Mouse (Mus musculus) MEL (cell line): ENCODE measurements around the gene Naga.

Experiments
- CHD1 ChIP-seq: IDR thresholded peaks from 2 replicates; pipeline ENCODE4 v1.6.1; 2012; ENCODE audit warnings: low read depth, mild to moderate bottlenecking, inconsistent platforms, low read length, improper control_type of control experiment
- CTCF ChIP-seq, 3 experiments: IDR thresholded peaks in 2 of 3; conservative IDR thresholded peaks in 1 of 3; 2 replicates each; pipeline ENCODE4 v1.5.1; 2011 to 2012; ENCODE audit warnings: low read length in 3 of 3, low read depth in 2 of 3, mild to moderate bottlenecking in 2 of 3, improper control_type of control experiment in 1 of 3, inconsistent platforms in 1 of 3, mixed read lengths in 1 of 3, moderate library complexity in 1 of 3; ENCODE audit not compliant: control insufficient read depth in 1 of 3, insufficient read depth in 1 of 3, poor library complexity in 1 of 3, severe bottlenecking in 1 of 3
- E2F4 ChIP-seq: IDR thresholded peaks from 2 replicates; pipeline ENCODE4 v1.6.1; 2011; ENCODE audit warnings: low read depth, low read length, improper control_type of control experiment, borderline replicate concordance
- EP300 ChIP-seq, 2 experiments: IDR thresholded peaks; 2 replicates each; pipeline ENCODE4 v1.6.1; 2011; ENCODE audit warnings: improper control_type of control experiment in 2 of 2, low read length in 2 of 2, low read depth in 1 of 2, mild to moderate bottlenecking in 1 of 2
- ETS1 ChIP-seq: IDR thresholded peaks from 2 replicates; pipeline ENCODE4 v1.6.1; 2012; ENCODE audit warnings: low read depth, mild to moderate bottlenecking, inconsistent platforms, low read length, improper control_type of control experiment, moderate library complexity
- JUND ChIP-seq: IDR thresholded peaks from 2 replicates; pipeline ENCODE4 v1.6.1; 2011; ENCODE audit warnings: low read depth, mild to moderate bottlenecking, improper control_type of control experiment, low read length
- MAX ChIP-seq: IDR thresholded peaks from 2 replicates; pipeline ENCODE4 v1.6.1; 2011; ENCODE audit warnings: low read length, improper control_type of control experiment
- MAZ ChIP-seq: IDR thresholded peaks from 2 replicates; pipeline ENCODE4 v1.6.1; 2012; ENCODE audit warnings: low read depth, mild to moderate bottlenecking, inconsistent platforms, low read length, improper control_type of control experiment
- NRF1 ChIP-seq: IDR thresholded peaks from 2 replicates; pipeline ENCODE4 v1.6.1; 2014; ENCODE audit warnings: low read depth, mild to moderate bottlenecking, inconsistent platforms, low read length, improper control_type of control experiment, moderate library complexity; ENCODE audit not compliant: poor library complexity, insufficient read depth, severe bottlenecking
- POLR2A ChIP-seq, 2 experiments: IDR thresholded peaks; 2 replicates each; pipeline ENCODE4 v1.6.1; 2011 to 2012; ENCODE audit warnings: low read length in 2 of 2, mild to moderate bottlenecking in 2 of 2, control low read depth in 1 of 2, improper control_type of control experiment in 1 of 2, low read depth in 1 of 2, moderate library complexity in 1 of 2; ENCODE audit not compliant: control insufficient read depth in 1 of 2, insufficient read depth in 1 of 2, poor library complexity in 1 of 2
- SIN3A ChIP-seq: IDR thresholded peaks from 2 replicates; pipeline ENCODE4 v1.6.1; 2012; ENCODE audit warnings: low read length, improper control_type of control experiment, inconsistent platforms
- TAL1 ChIP-seq: IDR thresholded peaks from 2 replicates; pipeline ENCODE4 v1.6.1; 2012; ENCODE audit warnings: mild to moderate bottlenecking, inconsistent platforms, low read length, moderate library complexity, mixed read lengths
- USF2 ChIP-seq, 2 experiments: IDR thresholded peaks; 2 replicates each; pipeline ENCODE4 v1.6.1; 2011 to 2012; ENCODE audit warnings: improper control_type of control experiment in 2 of 2, low read length in 2 of 2, borderline replicate concordance in 1 of 2, inconsistent platforms in 1 of 2, low read depth in 1 of 2, mild to moderate bottlenecking in 1 of 2; ENCODE audit not compliant: insufficient read depth in 1 of 2
- ZNF384 ChIP-seq: IDR thresholded peaks from 2 replicates; pipeline ENCODE4 v1.6.1; 2012; ENCODE audit warnings: low read depth, mild to moderate bottlenecking, inconsistent platforms, low read length, improper control_type of control experiment

- TF ChIP-seq NRF1 (no peak), POLR2A (IDR thresholded peaks at IDR 0.05; ENCODE audit: control insufficient read depth in 1 of 2, insufficient read depth in 1 of 2, low read depth in 1 of 2, low read length in 2 of 2, poor library complexity in 1 of 2) (no peak), CTCF (IDR thresholded peaks at IDR 0.05 in 2 of 3, conservative IDR thresholded peaks at IDR 0.05 in 1 of 3; ENCODE audit: control insufficient read depth in 1 of 3, insufficient read depth in 1 of 3, low read depth in 2 of 3, low read length in 3 of 3, poor library complexity in 1 of 3, severe bottlenecking in 1 of 3) (no peak), MAZ (no peak), E2F4 (no peak), JUND (no peak), SIN3A (no peak), CHD1 (no peak), TAL1 (no peak), MAX (no peak), EP300 (IDR thresholded peaks at IDR 0.05; ENCODE audit: low read depth in 1 of 2, low read length in 2 of 2) (no peak), ZNF384 (no peak), USF2 (IDR thresholded peaks at IDR 0.05; ENCODE audit: borderline replicate concordance in 1 of 2, insufficient read depth in 1 of 2, low read depth in 1 of 2, low read length in 2 of 2) (no peak), ETS1 (no peak)
These were observed 16.5 kb downstream of the Naga start for GRCm38 (mm10) chr15:82322195-82322594.
